Mouse (Mus musculus) ES-Bruce4 (cell line): ENCODE results near the gene Grk1. TPM values are rescaled to one million over a fixed set of nuclear protein-coding genes. Genes with fewer than 3 reads are reported as not detected.

Source experiments
- H3K27ac ChIP-seq: 2 replicates; pipeline ENCODE4 v1.5.1; 2012; ENCODE audit warnings: low read length, inconsistent platforms; ENCODE audit not compliant: insufficient read depth
- H3K27me3 ChIP-seq: 2 replicates; pipeline ENCODE4 v1.6.1; 2012; ENCODE audit warnings: mild to moderate bottlenecking, low read length, inconsistent platforms; ENCODE audit not compliant: control insufficient read depth, poor library complexity, insufficient read depth, severe bottlenecking
- H3K36me3 ChIP-seq: 2 replicates; pipeline ENCODE4 v1.6.1; 2012; ENCODE audit warnings: inconsistent platforms, mild to moderate bottlenecking, low read length, moderate library complexity; ENCODE audit not compliant: control insufficient read depth, poor library complexity, insufficient read depth, severe bottlenecking
- H3K4me1 ChIP-seq: one replicate; pipeline ENCODE4 v1.8.1; 2011; ENCODE audit warnings: low read length; ENCODE audit not compliant: control insufficient read depth, insufficient read depth
- H3K4me3 ChIP-seq: 2 replicates; pipeline ENCODE4 v1.5.1; 2011; ENCODE audit warnings: low read depth, mild to moderate bottlenecking, low read length
- H3K9ac ChIP-seq: 2 replicates; pipeline ENCODE4 v1.6.1; 2012; ENCODE audit warnings: low read depth, mild to moderate bottlenecking, inconsistent platforms; ENCODE audit not compliant: poor library complexity, severe bottlenecking
- H3K9me3 ChIP-seq: replicated peaks from 2 replicates; pipeline ENCODE4 v1.6.1; 2012; ENCODE audit warnings: mild to moderate bottlenecking, low read length, inconsistent platforms; ENCODE audit not compliant: control insufficient read depth, poor library complexity, insufficient read depth, severe bottlenecking
- CTCF ChIP-seq: IDR thresholded peaks from one replicate; pipeline ENCODE4 v1.8.1; 2011; ENCODE audit warnings: low read depth, low read length
- EP300 ChIP-seq: IDR thresholded peaks from 2 replicates; pipeline ENCODE4 v1.6.1; 2011; ENCODE audit warnings: low read depth, low read length; ENCODE audit not compliant: insufficient read depth
- POLR2A ChIP-seq: IDR thresholded peaks from one replicate; pipeline ENCODE4 v1.8.1; 2011; ENCODE audit warnings: low read length; ENCODE audit not compliant: insufficient read depth
- polyA plus RNA-seq: library from polyadenylated mRNA; stranded (reverse); fragments of >200 nt; gene quantifications from 2 replicates; pipeline ENCODE4 v1.2.4, GENCODE M21; 2011; ENCODE audit warnings: low read depth; ENCODE audit not compliant: missing spikeins, insufficient read depth, insufficient read length

Grk1 gene
- polyA plus RNA-seq, 1 experiment: not detected

DNA sequence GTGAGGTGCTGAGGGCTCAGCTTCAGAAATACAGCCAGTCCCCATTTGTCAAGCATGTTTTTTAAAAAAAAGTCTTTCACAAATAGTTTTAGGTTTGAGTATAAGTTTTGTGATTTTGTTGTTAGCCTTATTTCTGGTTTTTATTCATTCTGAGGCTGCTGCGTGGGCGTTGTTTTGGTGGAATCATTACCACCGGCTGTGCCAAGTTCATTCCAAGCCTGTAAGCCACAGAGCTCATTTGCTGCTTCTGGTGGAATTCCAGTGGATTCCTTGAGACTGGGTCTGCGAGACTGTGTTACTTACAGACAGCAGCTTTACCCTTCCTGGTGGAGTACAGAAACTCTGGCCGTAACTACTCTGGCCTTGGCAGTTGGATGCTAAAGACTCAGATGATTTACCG lies 41.6 kb downstream of the Grk1 start:
- no peaks in the 10 kb centered on the region for H3K36me3 ChIP-seq
- no peak overlapping the region for H3K9ac ChIP-seq
- H3K27ac ChIP-seq: no peak overlapping the region
- H3K9me3 ChIP-seq: no peaks in the 10 kb centered on the region
- no peak for TF ChIP-seq POLR2A
- no peak for TF ChIP-seq EP300
- no peak for TF ChIP-seq CTCF
- H3K4me1 ChIP-seq: no peaks in the 10 kb centered on the region
- no peaks in the 10 kb centered on the region for H3K27me3 ChIP-seq
- no peak overlapping the region for H3K4me3 ChIP-seq

DNA sequence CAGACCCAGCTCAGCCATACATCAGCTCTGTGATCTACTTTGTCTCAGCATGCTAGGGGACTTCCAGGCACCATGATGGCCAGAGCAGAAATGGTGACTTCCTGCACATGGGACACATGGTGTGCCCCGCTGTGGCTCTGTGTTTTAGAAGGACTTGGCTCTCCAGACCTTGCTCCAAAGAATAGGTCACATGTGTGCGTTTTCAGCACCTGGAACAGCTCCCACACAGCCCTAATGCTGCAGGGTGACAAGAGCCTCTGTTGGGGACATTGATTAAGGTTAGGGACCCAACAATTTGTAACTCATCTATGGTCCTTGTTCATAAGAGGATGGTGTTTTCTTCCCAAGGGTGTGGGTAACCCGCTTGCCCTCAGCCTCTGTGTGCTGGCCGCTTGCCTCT lies 43.3 kb downstream of the Grk1 start:
- no peak for TF ChIP-seq POLR2A
- no peak for TF ChIP-seq CTCF
- no peak for TF ChIP-seq EP300
- Histone ChIP-seq H3K4me1 (no peaks in the 10 kb centered on the region), H3K27ac (no peak overlapping the region), H3K27me3 (no peaks in the 10 kb centered on the region), H3K4me3 (no peak overlapping the region), H3K9me3 (no peaks in the 10 kb centered on the region), H3K36me3 (no peaks in the 10 kb centered on the region), H3K9ac (no peak overlapping the region)

DNA sequence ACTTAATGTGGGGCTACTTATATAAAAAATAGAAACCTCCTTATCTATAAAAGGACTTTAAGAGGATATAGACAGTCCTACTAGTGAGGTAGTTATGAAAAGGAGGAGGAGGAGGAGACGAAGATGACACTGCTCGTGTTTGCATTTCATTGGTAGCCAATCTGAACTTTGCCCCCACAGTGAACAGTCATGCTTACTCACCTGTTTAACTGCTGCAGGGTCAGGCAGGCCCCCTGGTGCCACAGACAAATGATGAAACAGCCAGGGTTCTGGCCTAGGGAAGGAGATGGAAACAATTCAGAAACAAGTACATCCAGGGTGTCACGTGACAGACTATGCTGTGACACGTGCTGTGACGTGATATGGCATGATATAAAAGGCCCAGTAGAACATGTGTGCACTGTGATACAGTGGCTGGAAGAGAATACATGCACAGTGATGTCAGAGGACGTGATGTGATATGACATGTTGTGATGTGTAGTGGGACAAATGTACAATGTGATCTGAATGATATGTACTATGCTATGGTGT lies 46.9 kb downstream of the Grk1 start:
- Histone ChIP-seq H3K4me3 (no peak overlapping the region), H3K27me3 (no peaks in the 10 kb centered on the region), H3K36me3 (no peaks in the 10 kb centered on the region), H3K9me3 (no peaks in the 10 kb centered on the region), H3K4me1 (peaks cover 2% of the 10 kb centered on the region), H3K9ac (no peak overlapping the region), H3K27ac (no peak overlapping the region)
- TF ChIP-seq POLR2A: no peak
- TF ChIP-seq EP300: no peak
- no peak for TF ChIP-seq CTCF

- H3K36me3 ChIP-seq: no peaks in the 10 kb centered on the region
- peaks cover 2% of the 10 kb centered on the region for H3K4me1 ChIP-seq
- no peak overlapping the region for H3K9ac ChIP-seq
- no peaks in the 10 kb centered on the region for H3K27me3 ChIP-seq
- no peak overlapping the region for H3K27ac ChIP-seq
- H3K4me3 ChIP-seq: no peak overlapping the region
- TF ChIP-seq EP300: no peak
- TF ChIP-seq POLR2A: no peak
- no peak for TF ChIP-seq CTCF
- H3K9me3 ChIP-seq: no peaks in the 10 kb centered on the region
These were observed 49.6 kb downstream of the Grk1 start for GRCm38 (mm10) chr8:13454341-13455113.

DNA sequence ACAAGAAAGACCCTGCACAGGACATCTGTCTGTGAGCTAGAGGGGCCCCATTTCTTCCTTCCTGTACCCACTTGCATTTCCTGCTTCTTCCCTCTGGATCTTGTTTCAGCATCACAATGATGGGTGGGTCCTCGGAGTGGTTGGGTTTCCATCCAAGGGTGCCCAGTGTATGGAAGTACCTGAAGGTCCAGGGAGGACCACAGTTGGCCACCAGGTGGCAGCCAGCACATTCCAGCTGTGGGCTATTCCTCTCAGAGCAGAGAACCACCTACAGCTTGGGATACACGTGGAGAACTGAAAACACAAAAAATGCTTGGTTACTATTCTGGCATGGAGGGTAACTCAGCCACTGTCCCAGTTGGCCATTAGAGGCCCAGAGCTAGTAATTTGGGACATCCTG lies 50.4 kb downstream of the Grk1 start:
- peak; percentile 80 for TF ChIP-seq CTCF
- no peak for TF ChIP-seq POLR2A
- H3K27me3 ChIP-seq: no peaks in the 10 kb centered on the region
- H3K36me3 ChIP-seq: no peaks in the 10 kb centered on the region
- no peaks in the 10 kb centered on the region for H3K9me3 ChIP-seq
- peaks cover 2% of the 10 kb centered on the region for H3K4me1 ChIP-seq
- no peak overlapping the region for H3K9ac ChIP-seq
- H3K4me3 ChIP-seq: no peak overlapping the region
- no peak overlapping the region for H3K27ac ChIP-seq

DNA sequence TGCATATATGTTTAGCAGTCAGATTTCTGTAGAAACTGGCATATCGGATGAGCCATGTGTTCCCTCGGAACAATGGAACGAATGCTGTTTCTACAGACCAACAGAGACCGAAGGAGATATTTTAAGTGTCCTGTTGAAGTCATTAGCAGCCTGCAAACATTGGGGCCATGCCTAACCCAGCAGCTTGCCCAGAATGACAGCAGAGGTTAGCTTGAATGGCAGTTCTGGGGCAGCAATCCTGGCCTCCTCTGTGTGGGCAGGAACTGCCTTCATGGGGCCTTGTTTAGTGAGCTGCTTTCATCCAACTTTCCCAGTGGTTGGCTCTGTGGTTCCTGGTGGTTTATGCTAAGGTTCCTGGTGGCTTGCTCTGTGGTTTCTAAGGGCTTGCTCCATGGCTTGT lies 54.5 kb downstream of the Grk1 start:
- H3K27ac ChIP-seq: no peak overlapping the region
- H3K4me1 ChIP-seq: peaks cover 2% of the 10 kb centered on the region
- H3K36me3 ChIP-seq: no peaks in the 10 kb centered on the region
- TF ChIP-seq POLR2A: no peak
- H3K27me3 ChIP-seq: no peaks in the 10 kb centered on the region
- H3K9me3 ChIP-seq: no peaks in the 10 kb centered on the region
- H3K9ac ChIP-seq: no peak overlapping the region
- no peak overlapping the region for H3K4me3 ChIP-seq
